Mouse (Mus musculus) cerebellum, adult 9-11 months (tissue): ENCODE measurements around the gene Asf1b.

Experiments used
- DNase-seq: peaks from one replicate; pipeline ENCODE4 v3.0.0; 2022

Asf1b gene

GRCm38 (mm10) chr8:83996567-83997505 lies 41.5 kb downstream of the Asf1b start:
- DNase-seq, result peak; percentile 85

GRCm38 (mm10) chr8:83997511-83998141 lies 42.3 kb downstream of the Asf1b start, which contains the start of gene Samd1:
TSS of gene Samd1 (plus strand) at chr8:83997672.
- DNase-seq, result peak; percentile 68

- peak; percentile 69 for DNase-seq
Observed at GRCm38 (mm10) chr8:83998231-83999056, 43.1 kb downstream of the Asf1b start.

- DNase-seq, result peak; percentile 61
Observed at GRCm38 (mm10) chr8:83999057-83999705, 43.9 kb downstream of the Asf1b start.

- DNase-seq, result peak; percentile 50
Observed at GRCm38 (mm10) chr8:83999825-84000224, 44.5 kb downstream of the Asf1b start.

- peak; percentile 44 for DNase-seq
Observed at GRCm38 (mm10) chr8:84001281-84002000, 46.1 kb downstream of the Asf1b start, which contains the start of gene 1700067K01Rik. TSS of gene 1700067K01Rik (plus strand) at chr8:84001502.

GRCm38 (mm10) chr8:84002957-84003611 lies 47.8 kb downstream of the Asf1b start:
- DNase-seq, result peak; percentile 54

GRCm38 (mm10) chr8:84003612-84004246 lies 48.4 kb downstream of the Asf1b start:
- peak; percentile 34 for DNase-seq

GRCm38 (mm10) chr8:84004533-84005201 lies 49.4 kb downstream of the Asf1b start:
- peak; percentile 95 for DNase-seq

GRCm38 (mm10) chr8:84005502-84005901 lies 50.2 kb downstream of the Asf1b start:
- peak; percentile 48 for DNase-seq

- no peak for DNase-seq
Observed at GRCm38 (mm10) chr8:84008362-84008761, 53.1 kb downstream of the Asf1b start.

- peak; percentile 78 for DNase-seq
Observed at GRCm38 (mm10) chr8:84009876-84010275, 54.6 kb downstream of the Asf1b start.

- DNase-seq, result peak; percentile 59
Observed at GRCm38 (mm10) chr8:84010625-84011611, 55.6 kb downstream of the Asf1b start.

GRCm38 (mm10) chr8:84011705-84012498 lies 56.6 kb downstream of the Asf1b start, which contains the start of gene 2210011C24Rik:
TSS of gene 2210011C24Rik (minus strand) at chr8:84012171.
- peak; percentile 34 for DNase-seq

- peak; percentile 26 for DNase-seq
Observed at GRCm38 (mm10) chr8:84012499-84013165, 57.3 kb downstream of the Asf1b start.

GRCm38 (mm10) chr8:84015833-84016232 lies 60.5 kb downstream of the Asf1b start:
- no peak for DNase-seq

GRCm38 (mm10) chr8:84019738-84020137 lies 64.4 kb downstream of the Asf1b start:
- DNase-seq, result no peak
